Mouse (Mus musculus) G1E (cell line): ENCODE measurements around the gene Dscam.

Experiments used
- CTCF ChIP-seq: IDR thresholded peaks from 2 replicates; pipeline ENCODE4 v1.5.1; 2012; ENCODE audit warnings: low read depth, low read length, inconsistent platforms, mixed read lengths
- GATA1 ChIP-seq: IDR thresholded peaks from 2 replicates; pipeline ENCODE4 v1.6.1; 2012; ENCODE audit warnings: borderline replicate concordance, low read length, inconsistent platforms, mixed read lengths

GRCm38 (mm10) chr16:96855060-96855459, 315.5 kb downstream of the Dscam start:
- TF ChIP-seq GATA1: no peak
- TF ChIP-seq CTCF: no peak
